Mouse (Mus musculus): ENCODE results near the gene Zfp574. TPM values are rescaled to one million over a fixed set of nuclear protein-coding genes. Genes with fewer than 3 reads are reported as not detected.

Zfp574 gene
- polyA plus RNA-seq, 1 experiment = 16.8 TPM

DNA sequence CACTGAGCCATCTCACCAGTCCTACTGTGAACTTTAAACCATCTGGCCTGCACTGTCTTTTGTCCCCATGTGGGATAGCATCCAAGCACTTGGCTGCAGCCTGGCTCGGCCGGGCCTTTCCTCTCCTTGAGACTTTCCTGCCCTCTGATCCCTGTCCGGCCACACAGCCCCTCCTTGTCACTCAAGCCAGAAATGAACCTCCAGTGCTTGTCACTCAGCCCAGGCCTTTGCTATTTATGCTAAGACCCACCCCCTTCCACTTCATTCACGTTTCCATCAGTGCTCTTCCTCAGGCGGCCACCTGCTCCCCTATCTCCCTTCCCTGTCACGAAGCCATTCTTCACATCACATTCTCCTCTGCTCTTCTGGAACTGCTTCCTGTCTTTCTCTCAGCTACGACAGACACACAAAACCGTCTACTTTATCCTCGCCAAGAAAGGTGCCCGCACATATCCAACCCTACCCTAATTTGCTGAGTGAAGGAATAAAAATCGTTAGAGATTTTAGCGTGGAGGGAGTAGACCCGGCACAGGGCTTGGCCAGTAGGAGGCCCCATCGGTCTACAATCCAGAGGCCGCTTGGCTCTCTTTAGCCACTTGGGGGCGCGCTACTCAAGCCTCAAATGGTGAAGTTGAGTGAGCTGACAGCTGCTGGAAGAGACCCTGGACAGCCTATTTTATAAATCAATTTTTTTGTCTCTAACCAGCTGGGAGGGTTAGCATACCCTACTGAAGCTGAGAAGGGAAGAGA, 33.2 kb downstream of the Zfp574 start:
- WGBS = 20% methylated on average over 17 of the region's 17 CpGs
- DNase-seq (ENCODE audit: low read depth, low spot score) = peak; percentile 33

DNA sequence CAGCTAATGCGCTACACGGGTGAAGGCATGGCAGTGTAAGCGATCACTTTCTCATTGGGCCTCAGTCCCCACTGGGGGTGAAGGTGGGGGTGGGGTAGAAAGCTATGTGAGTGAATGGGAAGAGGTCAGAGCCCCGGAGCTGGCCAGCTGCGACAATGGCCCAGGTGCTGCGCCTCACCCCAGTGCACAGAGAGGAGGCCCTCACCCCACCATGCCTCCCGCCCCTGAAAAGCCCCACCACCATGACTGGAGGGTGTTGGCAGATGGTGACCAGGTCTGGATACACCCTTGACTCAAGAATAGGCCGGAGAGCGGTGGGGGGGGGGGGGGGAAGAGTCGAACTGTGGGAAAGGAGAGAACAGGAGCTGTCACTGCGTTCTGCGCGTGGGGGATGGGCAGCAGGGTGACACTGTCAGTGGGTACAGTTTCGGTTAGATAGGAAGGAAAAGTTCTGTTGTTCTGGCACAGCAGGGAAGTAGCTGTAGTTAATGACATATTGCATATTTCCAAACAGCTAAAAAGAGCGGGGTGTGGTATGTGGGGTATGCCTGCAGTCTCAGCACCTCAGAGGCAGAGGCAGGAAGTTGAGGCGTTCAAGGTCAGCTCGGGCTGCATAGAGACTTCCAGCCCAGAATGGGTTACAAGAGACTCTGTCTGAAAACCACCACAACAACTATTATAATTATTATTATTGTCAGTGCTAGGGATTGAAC, 34.6 kb downstream of the Zfp574 start:
- WGBS = 44% methylated on average over 17 of the region's 17 CpGs
- DNase-seq (ENCODE audit: low read depth, low spot score) = no peak

DNA sequence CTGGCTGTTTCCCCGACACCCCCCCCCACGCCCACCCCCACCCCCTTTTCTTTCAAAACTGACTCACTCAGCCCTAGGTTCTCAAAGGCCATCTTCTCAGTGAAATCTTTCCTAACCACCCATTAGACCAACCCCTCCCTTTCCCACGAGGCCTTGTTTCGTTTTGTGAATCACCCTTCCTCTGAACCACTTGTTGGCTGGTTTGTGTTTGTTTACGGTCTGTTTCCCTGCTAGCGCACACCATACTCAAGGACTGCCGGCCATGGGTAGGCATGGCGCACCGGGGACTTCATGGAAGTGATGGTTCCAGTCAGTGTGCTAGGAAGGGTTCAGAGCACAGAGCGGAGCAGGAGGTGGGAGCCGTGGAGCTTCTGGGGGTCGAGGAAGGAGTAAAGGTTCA, 37.0 kb downstream of the Zfp574 start:
- 58% methylated on average over 12 of the region's 12 CpGs for WGBS
- no peak for DNase-seq (ENCODE audit: low read depth, low spot score)

DNA sequence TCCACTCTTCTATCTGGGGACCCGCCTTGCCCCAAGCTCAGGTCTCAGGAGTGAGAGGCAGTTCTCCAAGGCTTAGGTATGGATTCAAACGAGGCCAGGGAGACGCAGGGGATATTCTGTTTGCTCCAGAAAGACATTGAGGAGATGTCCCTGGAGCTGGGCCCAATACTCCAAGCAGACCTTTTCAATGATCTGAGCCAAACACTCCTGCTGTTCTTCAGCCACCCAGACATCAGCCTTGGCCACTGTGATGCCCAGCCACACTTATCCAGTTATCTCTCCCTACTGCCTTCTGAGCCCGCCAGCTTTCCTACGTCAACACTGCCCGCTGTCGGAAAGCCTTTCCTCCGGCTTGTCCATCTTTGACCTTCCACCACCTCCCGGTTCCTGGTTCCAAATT, 38.0 kb downstream of the Zfp574 start:
- no peak for DNase-seq (ENCODE audit: low read depth, low spot score)
- WGBS = 84% methylated on average over 9 of the region's 9 CpGs

DNA sequence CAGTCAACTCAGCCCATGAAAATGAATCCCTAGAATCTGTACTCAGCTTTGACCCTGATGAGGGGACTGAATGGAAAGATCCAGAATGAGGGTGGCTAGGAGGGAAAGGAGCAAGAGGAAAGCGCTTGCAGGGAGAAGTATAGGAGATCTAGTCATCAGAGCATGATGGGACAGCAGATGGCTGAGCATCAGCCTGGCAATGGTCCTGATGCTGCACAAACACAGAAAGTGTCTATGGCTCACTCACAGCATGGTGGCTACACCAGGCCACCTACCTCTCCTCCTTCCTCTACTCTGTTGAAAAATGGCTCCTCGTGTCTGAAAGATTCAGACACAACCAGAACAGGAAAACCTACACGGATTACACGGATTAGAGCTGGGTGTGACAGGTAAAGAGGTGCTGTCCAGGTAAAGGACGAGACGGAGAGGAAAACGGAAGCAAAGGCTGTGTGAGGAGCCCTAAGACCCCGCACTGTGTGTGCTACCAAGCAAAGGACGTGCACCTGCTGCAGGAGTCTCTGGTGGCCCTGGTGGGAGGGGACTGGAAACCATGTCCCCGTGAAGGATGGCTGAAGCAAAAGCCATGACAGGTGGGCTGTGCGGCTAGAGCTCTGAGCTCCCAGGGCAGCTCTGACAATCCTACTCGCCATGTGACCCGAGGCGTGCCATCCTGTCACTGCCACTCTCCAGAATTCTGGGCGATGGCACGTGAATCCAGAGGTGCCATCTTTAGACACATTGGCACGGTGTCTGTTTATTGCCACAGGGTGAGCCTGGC, 40.0 kb downstream of the Zfp574 start:
- WGBS = 77% methylated on average over 17 of the region's 17 CpGs

DNA sequence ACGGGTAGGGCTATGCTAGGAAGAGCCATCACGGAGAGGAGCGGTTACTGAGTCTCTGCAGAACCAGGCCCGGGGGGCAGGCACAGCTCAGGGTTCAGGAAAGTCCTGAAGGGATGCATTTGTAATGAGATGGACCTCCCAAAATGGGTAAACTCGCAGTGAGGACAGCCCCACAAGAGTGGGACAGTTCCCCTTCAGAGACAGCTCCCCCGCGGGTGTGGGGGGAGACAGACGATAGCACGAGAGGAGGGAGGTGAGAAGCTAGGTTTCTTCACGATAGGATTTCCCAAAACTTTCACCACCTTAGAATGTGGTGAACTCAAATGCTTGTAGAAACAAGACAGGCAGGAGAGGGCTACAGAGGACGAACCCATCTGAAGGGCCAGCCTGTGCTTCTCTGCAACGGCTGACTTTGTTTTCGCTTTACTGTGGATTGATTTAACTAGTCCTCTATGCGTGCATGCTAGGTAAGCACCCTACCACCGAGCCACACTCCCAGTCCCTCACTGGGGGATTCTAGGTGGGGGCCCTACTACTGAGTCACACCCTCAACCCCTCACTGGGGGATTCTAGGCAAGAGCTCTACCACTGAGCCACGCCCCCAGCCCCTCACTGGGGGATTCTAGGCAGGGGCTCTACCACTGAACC, 40.7 kb downstream of the Zfp574 start:
- 81% methylated on average over 16 of the region's 16 CpGs for WGBS
- DNase-seq (ENCODE audit: low read depth, low spot score) = no peak

More for the DNA sequence above, 40.0 kb downstream of the Zfp574 start:
- DNase-seq (ENCODE audit: low read depth, low spot score) = no peak

DNA sequence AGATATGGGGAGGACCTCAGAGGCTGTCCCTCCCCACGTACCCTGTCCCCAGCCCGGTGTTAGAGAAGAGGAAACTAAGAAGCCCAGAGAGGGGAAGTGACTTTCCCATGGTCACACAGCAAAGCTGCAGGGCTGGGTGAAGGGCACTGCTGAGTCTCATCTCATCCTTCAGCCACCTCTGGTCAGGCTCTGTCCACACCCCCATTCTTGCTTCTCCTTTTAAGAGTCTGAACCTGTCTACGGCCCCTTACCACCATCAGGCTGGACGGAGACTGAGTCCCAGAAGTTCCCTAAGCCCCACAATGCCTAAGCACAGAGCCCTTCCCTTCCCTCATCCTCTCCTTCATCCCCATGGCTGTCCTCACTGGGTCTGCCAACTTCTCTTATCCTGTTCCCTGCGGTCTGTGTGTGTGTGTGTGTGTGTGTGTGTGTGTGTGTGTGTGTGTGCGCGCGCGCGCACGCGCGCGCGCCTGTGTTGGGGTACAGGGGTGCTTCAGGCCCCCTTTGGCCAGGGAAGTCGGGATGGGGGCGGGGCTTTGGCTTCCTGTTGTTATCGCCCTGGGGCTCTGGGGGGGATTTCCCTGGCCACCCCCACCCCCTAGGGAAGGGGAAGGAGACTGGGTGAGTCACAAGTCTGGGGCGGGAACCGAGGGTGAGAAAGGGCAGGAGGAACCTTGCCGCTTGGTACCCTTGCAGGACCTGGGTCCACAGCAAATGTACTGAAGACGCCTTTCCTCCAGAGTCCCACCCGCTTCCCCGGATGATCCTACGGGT, 47.9 kb downstream of the Zfp574 start:
- WGBS = 59% methylated on average over 24 of the region's 25 CpGs

DNA sequence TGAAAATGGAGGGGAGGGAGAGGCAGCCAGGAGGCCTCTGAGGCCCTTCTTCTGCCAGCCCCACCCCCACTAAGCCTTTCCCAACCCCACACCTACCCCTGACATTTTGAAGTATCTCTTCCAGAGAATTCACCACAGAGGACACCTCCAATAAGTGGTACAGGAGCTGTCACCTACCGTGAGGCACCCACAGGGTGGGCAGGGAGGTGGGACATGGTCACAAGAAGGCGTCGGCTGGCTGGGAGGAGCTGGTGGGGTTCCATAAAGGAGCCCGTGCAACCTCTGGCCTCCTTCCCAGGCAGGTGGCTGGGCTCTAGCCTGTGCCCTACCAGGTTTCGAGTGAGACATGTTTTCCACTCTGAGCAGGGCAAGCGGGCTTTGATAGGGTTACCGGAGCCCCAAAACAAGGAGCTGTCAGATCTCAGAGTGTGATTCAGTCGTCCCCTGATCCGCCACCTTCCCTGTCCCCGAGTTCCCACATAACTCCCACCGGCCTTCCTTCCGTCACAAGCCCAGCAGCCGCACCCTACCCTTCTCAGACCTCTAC, 48.9 kb downstream of the Zfp574 start:
- WGBS = 46% methylated on average over 13 of the region's 13 CpGs
- no peak for DNase-seq (ENCODE audit: low read depth, low spot score)

More for the DNA sequence above, 47.9 kb downstream of the Zfp574 start:
- no peak for DNase-seq (ENCODE audit: low read depth, low spot score)

DNA sequence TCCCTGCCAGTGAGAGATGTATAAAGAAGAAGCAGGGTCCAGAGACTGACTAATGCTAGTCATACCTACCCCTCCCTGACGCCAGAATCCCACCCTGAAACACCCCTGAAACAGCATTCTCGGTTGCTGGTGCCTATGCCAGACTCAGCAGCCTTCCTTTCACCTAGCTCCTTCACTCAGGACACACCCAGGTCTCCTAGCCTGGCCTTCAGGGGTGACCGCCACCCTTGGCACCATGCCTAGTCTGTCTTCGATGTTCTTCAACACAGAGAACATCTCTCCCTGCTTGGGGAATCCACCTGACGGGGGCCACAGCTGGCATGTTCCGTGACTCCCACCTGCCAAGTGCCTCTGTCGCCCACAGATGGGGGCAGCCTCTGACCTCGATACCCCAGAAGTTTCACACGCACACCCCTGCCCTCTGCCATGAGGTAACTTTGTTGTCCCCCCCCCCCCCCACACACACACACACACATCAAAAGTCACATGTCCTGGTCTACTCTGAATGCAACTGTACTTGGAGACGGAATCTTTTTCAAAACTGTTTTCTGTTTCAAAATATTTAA, 53.4 kb downstream of the Zfp574 start:
- no peak for DNase-seq (ENCODE audit: low read depth, low spot score)
- 58% methylated on average over 10 of the region's 10 CpGs for whole genome bisulfite sequencing

DNA sequence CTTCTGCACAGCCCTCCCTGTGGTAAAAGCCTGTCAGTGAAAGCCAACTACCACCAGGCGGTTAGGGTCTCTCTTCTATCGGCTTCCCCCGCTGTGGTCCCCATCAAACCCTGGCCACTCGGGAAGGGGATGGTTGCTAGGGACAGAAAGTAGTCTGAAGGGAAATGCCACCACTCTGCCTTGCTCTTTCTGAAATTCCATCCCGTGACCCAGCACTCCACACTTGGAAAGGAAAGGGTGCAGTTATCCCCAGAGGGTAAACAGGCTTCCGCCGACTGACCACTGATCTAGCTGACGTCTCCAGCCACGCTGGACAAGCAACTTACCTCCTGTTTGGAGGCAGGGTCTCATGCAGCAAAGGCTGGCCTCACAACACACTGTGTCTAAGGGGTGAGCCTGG, 55.6 kb downstream of the Zfp574 start:
- DNase-seq (ENCODE audit: low read depth, low spot score) = no peak
- 61% methylated on average over 9 of the region's 9 CpGs for WGBS

DNA sequence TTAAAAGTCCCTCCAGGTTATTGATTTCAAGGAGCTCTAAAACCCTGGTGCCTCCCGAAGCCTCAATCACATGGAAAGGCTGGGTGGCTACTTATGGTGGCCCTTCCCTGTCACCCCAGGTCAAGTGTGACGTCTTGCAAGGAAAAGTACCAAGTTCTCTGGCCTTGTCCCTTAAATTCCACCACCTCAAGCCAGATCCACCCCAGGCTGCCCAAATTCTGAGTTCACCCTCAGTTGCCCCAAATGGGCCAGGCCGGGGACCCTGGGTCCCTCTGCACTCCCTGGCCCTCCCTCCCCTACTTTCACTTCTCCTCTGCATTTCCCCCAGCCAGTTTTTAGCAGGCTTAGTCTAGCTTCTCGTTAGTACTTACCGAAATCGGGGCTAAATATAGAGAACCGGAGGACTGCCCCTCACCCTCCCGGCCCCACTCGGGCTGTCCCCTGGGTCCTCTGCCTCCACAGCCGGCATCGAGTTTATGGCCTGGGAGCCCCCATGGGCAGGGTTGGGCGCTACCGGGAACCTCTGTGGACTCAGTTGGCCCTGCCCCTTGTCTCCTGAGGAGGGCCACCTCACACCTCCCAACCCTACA, 57.1 kb downstream of the Zfp574 start:
- 39% methylated on average over 13 of the region's 13 CpGs for whole genome bisulfite sequencing
- no peak for DNase-seq (ENCODE audit: low read depth, low spot score)

DNA sequence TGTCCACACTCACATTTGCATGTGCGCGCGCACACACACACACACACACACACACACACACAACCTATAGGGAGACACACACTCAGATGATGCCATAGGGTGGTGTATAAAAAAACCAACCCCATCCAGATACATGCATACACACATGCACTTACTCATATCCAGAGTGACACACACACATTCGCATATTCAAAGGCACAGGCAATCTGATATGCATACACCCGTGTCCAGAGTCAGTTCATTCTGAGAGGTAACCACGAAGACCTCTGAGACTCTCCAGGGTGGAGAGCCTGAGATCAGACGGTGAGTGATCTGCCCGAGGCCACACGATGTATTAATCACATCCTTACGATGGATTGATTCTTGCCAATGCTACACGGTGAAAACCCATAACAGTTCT, 58.2 kb downstream of the Zfp574 start:
- no peak for DNase-seq (ENCODE audit: low read depth, low spot score)
- WGBS = 79% methylated on average over 11 of the region's 11 CpGs

DNA sequence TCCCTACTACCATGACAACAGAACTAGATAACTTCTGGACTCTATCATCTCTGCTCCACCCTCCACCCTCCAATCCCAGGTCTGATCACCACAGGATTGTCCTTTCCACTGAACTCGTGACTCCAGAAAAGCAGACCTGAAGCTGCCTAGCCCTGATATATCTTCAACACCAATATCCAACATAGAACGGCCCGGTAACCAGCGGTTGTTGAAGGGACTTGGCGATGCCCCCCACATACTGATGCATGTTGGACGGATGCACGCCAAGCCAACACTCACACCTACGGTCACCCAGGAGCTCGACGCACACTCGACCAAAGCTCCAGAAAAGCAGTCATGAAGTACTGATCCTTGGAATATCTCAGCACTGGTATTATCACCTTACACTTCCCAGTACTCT, 58.9 kb downstream of the Zfp574 start:
- no peak for DNase-seq (ENCODE audit: low read depth, low spot score)
- 84% methylated on average over 11 of the region's 11 CpGs for WGBS

DNA sequence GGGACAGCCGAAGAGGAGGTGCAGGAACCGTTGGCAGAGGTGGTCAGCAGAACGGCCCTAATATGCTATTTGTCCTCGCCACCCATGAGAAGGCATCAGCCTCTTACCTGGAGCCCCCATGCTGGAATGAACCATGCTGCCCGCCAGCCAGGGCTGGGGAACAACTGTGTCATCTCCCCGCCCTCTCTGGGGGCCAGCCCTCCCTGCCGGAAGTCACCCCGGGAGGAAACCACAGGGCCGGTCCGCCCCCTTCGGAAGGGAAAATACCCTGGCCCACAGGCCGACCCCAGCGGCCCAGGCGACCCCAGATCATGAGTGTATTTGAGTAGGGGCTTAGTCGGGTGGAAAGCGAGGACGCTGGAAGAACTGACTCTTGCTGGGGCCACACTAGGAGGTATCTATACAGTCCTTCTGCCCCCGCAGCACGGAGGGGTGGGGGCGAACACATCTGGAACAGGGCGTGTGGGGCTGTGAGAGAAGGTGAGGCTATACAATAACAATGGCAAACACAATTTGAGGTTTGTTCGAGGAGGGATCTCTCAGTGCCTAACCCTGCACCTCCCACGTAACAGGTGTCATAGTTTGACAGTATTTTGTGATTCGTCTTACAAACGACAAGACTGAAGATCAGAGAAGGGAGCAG, 60.1 kb downstream of the Zfp574 start:
- no peak for DNase-seq (ENCODE audit: low read depth, low spot score)
- WGBS = 8% methylated on average over 25 of the region's 25 CpGs
